Mouse (Mus musculus): ENCODE results near the gene Dis3l. TPM values are rescaled to one million over a fixed set of nuclear protein-coding genes. Genes with fewer than 3 reads are reported as not detected.

Dis3l gene
- total and polyA plus RNA-seq, 2 experiments from 2014 or later: 18.1 to 18.5 TPM

DNA sequence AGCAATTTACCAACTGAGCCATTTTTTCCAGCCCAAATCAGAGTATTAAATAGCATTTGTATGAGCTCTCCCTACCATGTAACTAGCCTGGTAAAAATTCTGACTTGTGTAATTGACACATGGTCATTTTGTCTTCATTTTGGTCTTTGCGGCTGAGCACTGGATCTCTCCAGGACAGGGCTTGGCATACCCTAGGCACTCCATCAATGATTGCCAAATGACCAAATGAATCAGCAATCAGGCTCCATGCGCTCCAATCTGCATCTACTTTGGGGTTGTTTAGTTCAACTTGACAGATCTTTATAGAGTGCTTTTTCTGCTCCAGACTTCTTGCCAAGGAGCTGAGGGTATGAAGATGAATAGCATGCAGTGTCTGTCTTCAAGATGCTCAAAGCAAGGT, 35.3 kb upstream of the Dis3l start:
- 88% methylated on average over 2 of the region's 2 CpGs for WGBS
- DNase-seq (ENCODE audit: low spot score) (no peak), ATAC-seq (ENCODE audit: low FRiP score) (no peak)
- H3K36me3 ChIP-seq (ENCODE audit: insufficient read depth, low read length): no peaks in the 10 kb centered on the region
- no peak for TF ChIP-seq CTCF (IDR thresholded peaks at IDR 0.05)
- no peaks in the 10 kb centered on the region for H3K9me3 ChIP-seq (ENCODE audit: low read length)
- H3K27me3 ChIP-seq (ENCODE audit: insufficient read depth, low read length): no peaks in the 10 kb centered on the region; the same call in 1 of the 2 replicates
- no peak overlapping the region for H3K27ac ChIP-seq (ENCODE audit: low read depth, low read length)
- no peak overlapping the region for H3K4me3 ChIP-seq (ENCODE audit: low read depth, low read length)
- H3K4me2 ChIP-seq (ENCODE audit: low read depth, low read length, poor library complexity, severe bottlenecking): no peak overlapping the region
- no peak overlapping the region for H3K9ac ChIP-seq (replicated peaks; ENCODE audit: low read length, poor library complexity, severe bottlenecking)
- no peaks in the 10 kb centered on the region for H3K4me1 ChIP-seq (ENCODE audit: insufficient read depth, low read length)

DNA sequence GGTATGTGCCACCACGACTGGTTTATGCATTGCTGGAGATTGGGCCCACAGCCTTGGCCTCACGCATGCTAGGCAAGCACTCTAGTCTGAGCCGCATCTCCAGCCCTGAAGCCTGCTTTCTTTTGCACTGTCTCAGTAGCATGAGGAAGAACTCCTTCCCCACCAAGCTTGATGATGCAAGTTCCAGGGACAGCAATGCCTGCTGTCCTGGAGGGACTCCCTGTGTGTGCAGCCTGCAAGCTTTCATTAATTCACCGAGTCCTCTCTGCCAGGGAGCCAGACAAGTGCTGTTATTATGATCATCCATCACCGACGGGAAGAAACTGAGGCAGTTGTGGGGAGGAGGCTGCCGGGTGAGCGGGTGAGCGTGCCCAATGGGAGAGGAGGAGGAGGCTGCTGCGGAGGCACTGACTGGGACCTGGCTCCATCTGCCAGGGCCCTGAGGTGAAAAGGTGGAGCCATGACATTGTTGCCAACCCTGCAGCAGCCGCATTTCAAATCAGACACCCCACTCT, 30.3 kb upstream of the Dis3l start:
- Histone ChIP-seq H3K4me2 (ENCODE audit: low read depth, low read length, poor library complexity, severe bottlenecking) (no peak overlapping the region), H3K9ac (replicated peaks; ENCODE audit: low read length, poor library complexity, severe bottlenecking) (no peak overlapping the region), H3K27ac (ENCODE audit: low read depth, low read length) (no peak overlapping the region), H3K9me3 (ENCODE audit: low read length) (no peaks in the 10 kb centered on the region), H3K27me3 (ENCODE audit: insufficient read depth, low read length) (no peaks in the 10 kb centered on the region), H3K4me3 (ENCODE audit: low read depth, low read length) (no peak overlapping the region), H3K36me3 (ENCODE audit: insufficient read depth, low read length) (no peaks in the 10 kb centered on the region), H3K4me1 (ENCODE audit: insufficient read depth, low read length) (no peaks in the 10 kb centered on the region)
- 48% methylated on average over 11 of the region's 11 CpGs for WGBS
- ATAC-seq (ENCODE audit: low FRiP score) (no peak), DNase-seq (ENCODE audit: low spot score) (no peak)
- no peak for TF ChIP-seq CTCF (IDR thresholded peaks at IDR 0.05)

DNA sequence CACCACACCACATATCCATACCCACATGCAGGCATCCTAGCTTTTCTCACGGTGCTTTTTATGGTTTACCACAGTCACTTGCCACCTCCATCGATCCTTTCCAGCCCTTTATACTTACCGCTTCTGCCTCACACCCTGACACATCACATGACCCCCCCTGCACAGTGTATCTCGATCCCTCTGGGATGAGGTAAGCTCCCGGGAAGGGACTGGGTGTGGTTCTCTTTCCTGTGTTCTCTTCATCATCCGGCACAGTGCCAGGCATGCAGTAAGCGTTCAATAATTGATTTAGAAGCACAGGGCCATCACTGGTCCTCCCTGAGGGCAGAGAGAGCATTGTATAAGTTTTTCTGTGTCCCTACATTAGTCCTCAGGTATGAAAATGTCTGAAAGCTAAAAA, 28.8 kb upstream of the Dis3l start:
- 76% methylated on average over 7 of the region's 7 CpGs for WGBS
- no peak for ATAC-seq (ENCODE audit: low FRiP score)
- no peak for DNase-seq (ENCODE audit: low spot score)
- Histone ChIP-seq H3K36me3 (ENCODE audit: insufficient read depth, low read length) (no peaks in the 10 kb centered on the region), H3K4me2 (ENCODE audit: low read depth, low read length, poor library complexity, severe bottlenecking) (no peak overlapping the region), H3K27me3 (ENCODE audit: insufficient read depth, low read length) (no peaks in the 10 kb centered on the region), H3K4me3 (ENCODE audit: low read depth, low read length) (no peak overlapping the region), H3K4me1 (ENCODE audit: insufficient read depth, low read length) (no peaks in the 10 kb centered on the region), H3K9ac (replicated peaks; ENCODE audit: low read length, poor library complexity, severe bottlenecking) (no peak overlapping the region), H3K27ac (ENCODE audit: low read depth, low read length) (no peak overlapping the region), H3K9me3 (ENCODE audit: low read length) (no peaks in the 10 kb centered on the region)
- no peak for TF ChIP-seq CTCF (IDR thresholded peaks at IDR 0.05)

DNA sequence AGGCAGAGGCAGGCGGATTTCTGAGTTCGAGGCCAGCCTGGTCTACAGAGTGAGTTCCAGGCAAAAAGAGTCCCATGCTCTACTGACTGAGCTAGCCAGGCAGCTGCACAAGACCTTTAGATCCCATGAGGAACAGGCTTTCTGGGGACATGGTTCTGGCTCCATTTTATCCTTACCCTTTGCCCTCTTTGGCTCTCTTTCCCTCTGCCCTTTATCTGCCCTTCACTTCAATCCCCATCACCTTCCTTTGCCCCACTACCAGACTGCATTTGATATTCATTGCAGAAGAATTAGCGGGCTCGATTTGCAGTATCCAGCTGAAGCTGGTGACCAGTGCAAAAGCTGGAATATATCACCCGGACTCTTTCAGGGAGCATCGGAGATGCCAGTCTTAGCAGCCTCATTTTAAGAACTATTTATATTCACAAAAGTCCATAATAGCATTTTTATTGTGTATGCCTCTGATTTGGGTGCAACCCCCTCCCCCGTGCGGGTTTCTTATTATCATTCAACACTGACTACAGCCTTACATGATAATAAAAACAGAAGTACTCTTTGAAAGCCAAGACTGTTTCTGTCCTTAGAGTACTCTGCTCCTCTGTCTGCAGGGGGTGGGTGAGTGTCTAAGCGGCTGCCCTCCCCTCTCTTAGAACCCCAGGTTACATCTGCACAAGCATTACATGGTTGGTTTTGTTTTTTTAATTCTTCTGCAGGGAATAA, 20.3 kb upstream of the Dis3l start:
- Histone ChIP-seq H3K27ac (ENCODE audit: low read depth, low read length) (no peak overlapping the region), H3K9ac (replicated peaks; ENCODE audit: low read length, poor library complexity, severe bottlenecking) (no peak overlapping the region), H3K4me1 (ENCODE audit: insufficient read depth, low read length) (no peaks in the 10 kb centered on the region), H3K4me2 (ENCODE audit: low read depth, low read length, poor library complexity, severe bottlenecking) (no peak overlapping the region), H3K36me3 (ENCODE audit: insufficient read depth, low read length) (no peaks in the 10 kb centered on the region), H3K4me3 (ENCODE audit: low read depth, low read length) (no peak overlapping the region), H3K9me3 (ENCODE audit: low read length) (no peaks in the 10 kb centered on the region), H3K27me3 (ENCODE audit: insufficient read depth, low read length) (no peaks in the 10 kb centered on the region)
- 85% methylated on average over 9 of the region's 9 CpGs for WGBS
- DNase-seq (ENCODE audit: low spot score): no peak
- no peak for ATAC-seq (ENCODE audit: low FRiP score)
- no peak for TF ChIP-seq CTCF (IDR thresholded peaks at IDR 0.05)

DNA sequence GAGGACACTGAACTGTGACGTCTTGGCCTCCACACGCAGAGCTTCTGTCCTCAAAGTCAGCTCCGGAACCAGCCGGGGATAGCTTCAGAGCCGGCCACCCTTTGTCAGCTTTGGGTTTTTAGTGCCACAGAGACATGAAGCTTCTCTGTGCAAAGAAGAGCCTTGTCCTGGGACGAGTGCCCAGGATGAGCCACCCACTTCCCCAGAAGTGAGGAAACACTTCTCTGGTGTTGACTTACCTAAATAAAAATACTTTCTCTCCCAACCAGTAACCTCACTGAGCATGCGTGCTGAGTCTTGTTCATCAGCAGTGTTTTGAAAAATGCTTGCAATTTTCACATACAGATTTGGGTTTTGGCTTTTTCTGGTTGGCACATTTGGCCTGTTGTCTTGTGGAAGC, 14.5 kb upstream of the Dis3l start:
- TF ChIP-seq CTCF (IDR thresholded peaks at IDR 0.05): no peak
- WGBS: 90% methylated on average over 7 of the region's 7 CpGs
- H3K9ac ChIP-seq (replicated peaks; ENCODE audit: low read length, poor library complexity, severe bottlenecking): no peak overlapping the region
- ATAC-seq (ENCODE audit: low FRiP score) (no peak), DNase-seq (ENCODE audit: low spot score) (no peak)
- H3K9me3 ChIP-seq (ENCODE audit: low read length): no peaks in the 10 kb centered on the region
- H3K27ac ChIP-seq (ENCODE audit: low read depth, low read length): no peak overlapping the region
- no peaks in the 10 kb centered on the region for H3K4me1 ChIP-seq (ENCODE audit: insufficient read depth, low read length)
- no peak overlapping the region for H3K4me3 ChIP-seq (ENCODE audit: low read depth, low read length)
- no peak overlapping the region for H3K4me2 ChIP-seq (ENCODE audit: low read depth, low read length, poor library complexity, severe bottlenecking)
- no peaks in the 10 kb centered on the region for H3K36me3 ChIP-seq (ENCODE audit: insufficient read depth, low read length)
- H3K27me3 ChIP-seq (ENCODE audit: insufficient read depth, low read length): no peaks in the 10 kb centered on the region

DNA sequence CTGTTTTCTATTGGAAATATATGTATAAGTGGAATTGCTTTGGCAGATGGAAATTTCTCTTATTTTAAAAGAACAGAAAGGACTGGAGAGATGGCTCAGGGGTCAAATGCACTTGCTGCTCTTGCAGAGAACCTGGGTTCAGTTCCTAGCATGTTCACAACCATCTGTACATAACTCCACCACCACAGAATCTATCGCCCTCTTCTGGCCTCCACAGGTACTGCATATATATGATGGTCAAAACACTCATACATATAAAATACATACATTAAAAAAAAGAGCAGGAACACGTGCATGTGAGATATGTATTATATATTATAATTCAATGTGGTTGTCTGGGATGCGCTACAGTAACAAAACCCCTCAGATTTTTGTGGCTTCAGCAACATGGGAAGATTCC, 10.1 kb upstream of the Dis3l start:
- no peak overlapping the region for H3K27ac ChIP-seq (ENCODE audit: low read depth, low read length)
- no peaks in the 10 kb centered on the region for H3K4me1 ChIP-seq (ENCODE audit: insufficient read depth, low read length)
- H3K36me3 ChIP-seq (ENCODE audit: insufficient read depth, low read length): no peaks in the 10 kb centered on the region
- no peaks in the 10 kb centered on the region for H3K9me3 ChIP-seq (ENCODE audit: low read length)
- DNase-seq (ENCODE audit: low spot score): no peak
- no peaks in the 10 kb centered on the region for H3K27me3 ChIP-seq (ENCODE audit: insufficient read depth, low read length)
- no peak overlapping the region for H3K4me3 ChIP-seq (ENCODE audit: low read depth, low read length)
- H3K9ac ChIP-seq (replicated peaks; ENCODE audit: low read length, poor library complexity, severe bottlenecking): no peak overlapping the region
- WGBS: 44% methylated on average over 3 of the region's 3 CpGs
- no peak for ATAC-seq (ENCODE audit: low FRiP score)
- no peak overlapping the region for H3K4me2 ChIP-seq (ENCODE audit: low read depth, low read length, poor library complexity, severe bottlenecking)
- peak; percentile 66 for TF ChIP-seq CTCF (IDR thresholded peaks at IDR 0.05)
